2 mouse cellular contexts compared by ENCODE assay signal in the genomic region with DNA sequence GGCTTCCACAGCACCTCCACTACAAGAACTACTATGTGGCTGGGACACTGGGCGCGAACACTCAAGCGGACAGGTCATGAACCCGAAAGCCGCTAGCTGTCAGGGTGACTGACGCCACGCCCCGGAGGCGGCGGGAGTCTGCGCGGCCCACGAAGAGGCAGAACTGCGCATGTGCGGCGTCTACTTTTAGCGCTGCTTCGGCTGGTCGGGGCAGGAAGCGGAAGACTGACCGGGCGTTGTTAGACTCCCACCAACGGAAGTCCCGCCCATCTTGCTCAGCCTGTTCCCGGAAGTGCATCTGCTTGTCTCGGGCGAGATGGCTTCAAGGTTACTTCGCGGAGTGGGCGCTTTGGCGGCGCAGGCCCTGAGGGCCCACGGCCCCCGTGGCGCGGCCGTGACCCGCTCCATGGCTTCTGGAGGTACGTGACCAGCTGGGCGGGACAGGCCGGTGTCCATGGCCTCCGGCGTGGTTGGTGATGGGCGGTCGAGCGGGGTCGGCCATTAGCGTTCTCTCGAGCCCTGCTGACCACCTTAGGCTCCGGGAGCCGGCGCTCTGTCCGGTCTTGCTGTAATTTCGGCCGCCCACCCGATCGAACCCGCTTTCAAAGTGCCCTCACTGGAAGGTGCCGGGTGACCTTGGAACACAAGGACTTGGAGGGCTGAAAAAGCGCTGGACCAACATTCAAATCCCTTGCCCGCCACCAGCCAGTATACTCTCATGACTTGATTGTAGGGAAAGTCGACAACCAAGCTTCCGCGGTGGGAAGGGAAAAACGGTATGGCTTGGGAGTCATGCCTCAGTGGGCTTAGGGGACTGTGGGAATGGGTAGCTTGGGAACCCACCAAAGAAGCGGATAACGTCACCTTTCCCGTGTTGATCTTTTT.
TF ChIP-seq lines count a peak whose summit lies in the region.

Gene Cox5b, plus strand, starts transcription at position 179 of the 885 bp plus-strand sequence.

TF ChIP-seq in C2C12, 6 proteins besides CTCF, POLR2A, EP300 and RAD21 (continued from another document):
- TF ChIP-seq FOSL1 (IDR thresholded peaks at IDR 0.05; ENCODE audit: insufficient read depth, low read length, poor library complexity, severe bottlenecking) (no peak), MAX (IDR thresholded peaks at IDR 0.05) (no peak)

TF ChIP-seq in myocyte, 11 proteins besides CTCF, POLR2A, EP300 and RAD21 (continued from another document):
- no peak for TF ChIP-seq TCF3 (IDR thresholded peaks at IDR 0.05; ENCODE audit: insufficient read length, low read depth)
- TF ChIP-seq SRF (IDR thresholded peaks at IDR 0.05; ENCODE audit: control insufficient read depth, insufficient read length, low read depth) = no peak
- no peak for TF ChIP-seq USF1 (IDR thresholded peaks at IDR 0.05; ENCODE audit: low read depth)
TF ChIP-seq in myocyte: peak in this region for 1.
